Mouse (Mus musculus) kidney, postnatal 14 days (tissue): Measurements from ENCODE around the gene H3f3b.
"Not testable (repeated sequence)": the region's sequence is repeated elsewhere in the genome, so short reads cannot be mapped to it uniquely, and the experiment has no call there.

Experiments
- DNase-seq: peaks from one replicate; pipeline ENCODE4 v3.0.0; 2022; ENCODE audit warnings: mixed read lengths

The H3f3b gene

GRCm38 (mm10) chr11:116020519-116020922, 7.2 kb downstream of the H3f3b start:
- DNase-seq = no peak

- DNase-seq = no peak
These were observed 7.8 kb downstream of the H3f3b start for GRCm38 (mm10) chr11:116019976-116020411.

GRCm38 (mm10) chr11:116019360-116019791, 8.4 kb downstream of the H3f3b start:
- no peak for DNase-seq

GRCm38 (mm10) chr11:116018867-116019266, 8.9 kb downstream of the H3f3b start:
- DNase-seq = not testable (repeated sequence)

GRCm38 (mm10) chr11:116018106-116018505, 9.7 kb downstream of the H3f3b start:
- peak; percentile 57 for DNase-seq

- DNase-seq = no peak
These were observed 12.9 kb downstream of the H3f3b start for GRCm38 (mm10) chr11:116014821-116015220.

- peak; percentile 96 for DNase-seq
These were observed 15.4 kb downstream of the H3f3b start, which contains the start of gene Galk1 for GRCm38 (mm10) chr11:116012262-116012947. TSS of gene Galk1 (minus strand) at chr11:116012719.

- DNase-seq = no peak
These were observed 16.1 kb downstream of the H3f3b start for GRCm38 (mm10) chr11:116011529-116012261.

GRCm38 (mm10) chr11:116010948-116011347, 16.8 kb downstream of the H3f3b start:
- no peak for DNase-seq

GRCm38 (mm10) chr11:116010146-116010545, 17.6 kb downstream of the H3f3b start:
- no peak for DNase-seq

- DNase-seq = no peak
These were observed 18.1 kb downstream of the H3f3b start for GRCm38 (mm10) chr11:116009661-116010060.

- no peak for DNase-seq
These were observed 18.9 kb downstream of the H3f3b start for GRCm38 (mm10) chr11:116008832-116009375.

- DNase-seq = no peak
These were observed 19.4 kb downstream of the H3f3b start for GRCm38 (mm10) chr11:116008411-116008810.

- DNase-seq = no peak
These were observed 20.5 kb downstream of the H3f3b start for GRCm38 (mm10) chr11:116007095-116007850.

GRCm38 (mm10) chr11:116005701-116006419, 21.9 kb downstream of the H3f3b start:
- DNase-seq = no peak

GRCm38 (mm10) chr11:116004840-116005700, 22.7 kb downstream of the H3f3b start:
- DNase-seq = peak; percentile 87

- no peak for DNase-seq
These were observed 23.5 kb downstream of the H3f3b start for GRCm38 (mm10) chr11:116004186-116004823.

GRCm38 (mm10) chr11:116002894-116003293, 24.9 kb downstream of the H3f3b start:
- no peak for DNase-seq

GRCm38 (mm10) chr11:116001725-116002124, 26.0 kb downstream of the H3f3b start:
- no peak for DNase-seq

- no peak for DNase-seq
These were observed 27.2 kb downstream of the H3f3b start for GRCm38 (mm10) chr11:116000607-116001006.
